Mouse (Mus musculus) thymus, postnatal 14 days (tissue): ENCODE measurements at regions not wholly inside any gene's neighbourhood (a gene's known extent, or its start where the extent isn't known, plus 50 kb on each side); places are given as distances from the start of the nearest gene placed in this dataset.
"Not testable (repeated sequence)": the region's sequence is repeated elsewhere in the genome, so short reads cannot be mapped to it uniquely, and the experiment has no call there.

Source experiments
- DNase-seq: peaks from one replicate; pipeline ENCODE4 v3.0.0; 2021

DNA sequence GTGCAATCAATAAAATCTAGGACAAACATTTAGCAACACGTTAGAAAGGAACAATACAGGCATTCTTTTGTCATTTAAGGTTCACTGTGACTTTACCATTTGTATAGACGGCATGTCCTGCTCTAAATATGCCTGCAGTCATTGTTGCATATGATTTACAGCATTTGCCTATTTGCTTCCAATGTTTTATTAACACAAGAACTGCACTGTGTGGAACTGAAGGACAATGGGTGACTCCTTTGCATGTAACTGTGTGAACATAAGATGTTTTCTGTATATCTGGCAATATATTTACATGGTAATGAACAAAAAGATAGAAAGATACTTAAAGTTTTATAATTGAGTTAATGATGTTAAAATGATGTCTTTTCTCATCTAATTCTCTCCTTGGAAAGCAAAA is 57.1 kb downstream of the Pou4f1 start:
- no peak for DNase-seq

DNA sequence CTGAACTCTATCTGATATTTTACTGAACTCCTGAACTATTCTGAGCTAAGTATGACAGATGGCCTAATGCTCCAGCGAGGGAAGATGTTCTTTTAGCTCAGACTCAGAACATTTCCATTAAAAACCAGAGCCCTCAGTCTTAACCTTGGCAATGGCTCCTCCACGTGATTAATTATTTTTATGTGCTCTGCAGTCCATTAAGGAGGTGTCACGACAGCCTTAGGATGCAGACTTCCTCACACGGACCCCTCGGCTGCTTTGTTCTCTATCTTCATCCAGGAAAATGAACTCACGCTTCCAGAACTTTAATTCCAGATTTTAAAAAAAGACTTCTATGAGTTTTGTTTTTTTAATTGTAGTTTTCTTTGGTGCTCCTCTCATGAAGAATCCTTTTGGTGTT is 57.5 kb downstream of the Pou4f1 start:
- no peak for DNase-seq

DNA sequence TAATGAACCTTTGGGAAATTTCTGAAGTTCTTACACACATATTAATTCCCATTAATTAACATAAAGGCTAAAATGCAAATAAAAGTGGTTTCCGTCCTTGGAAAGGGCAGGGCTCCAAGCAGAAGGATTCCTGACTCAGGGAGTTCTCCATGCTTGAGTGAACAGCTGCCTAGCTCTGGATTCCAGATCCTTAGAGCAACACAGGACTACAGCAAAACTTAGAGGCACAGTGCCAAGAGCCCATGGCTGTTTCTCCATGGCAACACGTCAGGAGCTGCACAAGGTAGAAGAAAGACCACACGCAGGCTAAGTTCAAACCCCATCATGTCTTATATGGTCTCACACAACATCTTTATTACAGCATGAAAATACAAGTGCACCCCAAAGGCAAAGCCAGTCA is 61.7 kb downstream of the Pou4f1 start:
- no peak for DNase-seq

DNA sequence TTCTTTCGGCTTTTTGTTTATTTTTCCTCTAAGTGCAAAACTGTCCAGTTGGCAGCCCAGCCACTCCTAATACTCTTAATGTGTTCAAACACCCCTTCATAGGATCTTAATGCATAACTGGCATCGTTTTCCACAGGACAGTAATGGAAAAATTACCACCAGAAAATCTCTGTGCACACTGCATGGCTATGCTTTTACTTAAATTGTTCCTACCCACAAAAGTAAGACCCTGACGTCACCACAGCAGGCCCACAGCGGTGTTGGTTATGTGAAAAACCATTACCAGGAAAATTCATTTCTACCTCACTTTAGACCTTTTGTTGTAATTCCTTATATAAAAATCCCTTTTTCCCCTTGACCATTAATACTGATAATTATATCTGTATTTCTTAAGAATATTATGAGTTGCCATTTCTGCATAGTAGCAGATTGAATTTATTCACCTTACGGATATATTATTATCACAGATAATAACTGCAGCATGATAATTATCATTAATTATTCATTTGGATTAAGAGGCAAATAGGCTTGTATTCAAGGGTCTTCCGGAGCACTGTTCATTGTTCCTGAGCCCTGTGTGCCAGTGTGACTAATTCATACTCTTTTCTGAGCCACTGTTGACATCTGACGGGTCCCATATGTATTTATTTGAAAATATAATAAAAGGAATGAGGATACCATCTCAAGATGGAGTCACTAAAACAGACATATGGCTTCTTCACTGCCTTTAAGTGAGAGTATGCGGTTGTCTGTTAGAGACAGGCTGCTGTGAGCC is 78.3 kb downstream of the Pou4f1 start:
- no peak for DNase-seq

DNA sequence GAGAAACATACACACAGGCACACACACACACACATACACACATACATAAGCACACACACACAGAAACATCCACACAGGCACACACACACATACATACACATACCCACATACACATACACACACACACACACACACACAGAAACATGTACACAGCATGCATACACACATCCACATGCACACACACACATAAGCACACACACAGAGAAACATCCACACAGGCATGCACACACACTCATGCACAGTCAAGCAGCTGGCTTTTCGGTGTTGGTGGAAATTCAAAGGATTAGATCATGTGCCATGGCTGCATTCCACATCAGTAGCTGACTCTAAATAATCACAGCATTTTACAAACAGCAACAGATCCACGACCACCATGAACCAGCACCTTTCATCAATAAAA is 78.9 kb downstream of the Pou4f1 start:
- DNase-seq: no peak

DNA sequence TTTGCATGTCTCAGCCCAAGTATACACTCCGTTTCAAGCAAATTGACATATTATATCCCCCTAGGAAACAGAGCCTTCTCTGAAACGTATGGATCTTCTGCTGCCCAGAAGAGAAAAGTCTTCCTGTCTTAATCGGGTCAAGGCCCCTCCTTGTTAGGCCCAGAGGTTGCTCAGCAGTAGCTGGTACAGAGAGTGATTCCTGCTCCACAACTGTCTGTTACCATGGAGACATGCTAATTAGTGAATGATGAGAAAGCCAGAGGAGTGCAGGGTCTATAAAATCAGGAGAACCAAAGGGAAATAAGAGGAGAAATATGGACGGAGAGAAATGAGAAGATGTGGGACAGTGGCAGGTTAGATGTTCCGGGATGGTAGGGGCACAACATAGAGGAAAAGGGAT is 86.8 kb downstream of the Pou4f1 start:
- DNase-seq: no peak

DNA sequence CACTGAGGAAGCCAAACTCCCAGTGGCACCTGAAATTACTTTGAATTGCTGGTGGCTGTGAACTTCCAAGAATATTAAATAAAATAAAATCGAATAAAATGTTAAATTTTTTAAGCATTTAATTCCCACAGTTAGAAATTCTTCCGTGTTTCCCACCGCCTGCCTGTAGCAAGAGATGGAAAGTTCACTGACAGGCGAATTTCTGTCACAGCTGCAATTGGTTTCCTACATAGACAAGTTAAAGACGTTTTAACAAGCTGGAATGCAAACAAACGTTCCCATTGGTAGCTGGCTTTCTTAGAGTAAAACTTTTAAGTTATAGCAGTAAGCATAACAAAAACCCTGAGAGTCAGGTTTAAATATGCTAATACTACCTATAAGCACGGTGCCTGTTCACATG is 95.0 kb downstream of the Pou4f1 start:
- no peak for DNase-seq

DNA sequence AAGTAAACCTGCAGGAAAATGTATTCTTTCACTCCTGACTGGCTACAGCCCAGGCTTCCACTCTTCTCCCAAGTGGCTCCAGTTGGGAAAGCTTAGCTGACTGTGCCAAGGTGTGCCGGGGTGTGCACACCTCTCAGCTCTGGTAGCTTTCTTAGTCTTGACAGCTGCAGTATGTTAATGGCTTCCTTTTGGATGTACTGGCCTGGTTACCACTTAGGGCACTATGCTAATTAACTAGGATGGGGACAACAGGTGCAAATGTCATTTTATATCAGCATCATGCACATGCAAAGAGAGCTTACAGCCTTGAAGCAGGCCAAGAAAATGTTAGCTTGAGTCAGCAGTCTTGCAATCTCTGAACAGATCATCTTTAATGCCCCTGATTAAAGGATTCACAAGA is 111.2 kb downstream of the Pou4f1 start:
- no peak for DNase-seq

DNA sequence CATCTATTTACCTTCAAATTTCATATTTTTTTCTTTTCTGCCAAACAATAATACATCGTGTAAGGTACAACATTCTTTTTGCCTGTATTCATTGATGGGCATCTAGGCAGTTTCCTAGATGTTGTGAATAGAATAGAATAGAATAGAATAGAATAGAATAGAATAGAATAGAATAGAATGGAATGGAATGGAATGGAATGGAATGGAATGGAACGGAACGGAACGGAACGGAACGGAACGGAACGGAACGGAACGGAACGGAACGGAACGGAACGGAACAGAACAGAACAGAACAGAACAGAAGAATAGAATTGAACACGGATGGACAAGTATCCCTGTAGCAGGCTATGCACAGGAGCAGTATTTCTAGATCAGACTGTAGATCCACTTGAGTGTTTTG is 131.0 kb downstream of the Pou4f1 start:
- DNase-seq: not testable (repeated sequence)

DNA sequence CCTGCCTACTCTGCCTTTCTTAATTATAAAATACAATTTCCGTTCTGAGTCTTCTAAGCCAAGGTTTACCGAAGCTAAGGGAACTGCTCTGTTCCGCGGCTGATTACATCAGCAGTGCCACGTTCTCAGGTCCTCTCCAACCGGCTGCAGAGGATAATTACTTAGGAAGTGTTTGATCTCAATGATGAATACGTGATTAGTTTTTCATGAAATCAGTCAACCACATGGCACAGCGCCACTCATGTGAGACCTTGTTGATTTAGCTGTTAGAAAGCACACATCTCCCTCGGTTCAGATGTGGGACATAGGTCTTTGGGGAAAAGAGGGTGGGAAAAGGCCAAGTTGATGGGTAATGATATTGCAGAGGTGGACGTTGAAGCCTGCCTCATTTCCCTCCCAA is 141.7 kb downstream of the Pou4f1 start:
- no peak for DNase-seq

DNA sequence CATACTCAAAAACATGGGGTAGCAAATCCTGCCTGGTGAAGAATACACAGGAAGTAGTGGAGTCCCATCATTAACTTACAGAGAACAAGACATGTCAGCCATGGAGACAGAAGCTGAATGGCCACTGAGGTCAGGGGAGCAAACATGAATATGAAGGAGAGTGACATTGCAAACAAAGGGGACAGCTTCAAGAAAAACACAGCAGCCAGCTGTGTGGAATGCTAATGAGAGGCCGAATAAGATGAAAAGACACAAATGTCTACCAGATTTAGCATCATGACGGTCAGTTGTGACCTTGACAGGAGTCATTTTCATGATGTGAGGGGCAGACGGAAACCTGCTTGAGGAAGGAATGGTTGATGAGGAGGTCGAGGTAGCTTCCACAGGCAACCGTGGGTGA is 167.7 kb downstream of the Pou4f1 start:
- DNase-seq: no peak

DNA sequence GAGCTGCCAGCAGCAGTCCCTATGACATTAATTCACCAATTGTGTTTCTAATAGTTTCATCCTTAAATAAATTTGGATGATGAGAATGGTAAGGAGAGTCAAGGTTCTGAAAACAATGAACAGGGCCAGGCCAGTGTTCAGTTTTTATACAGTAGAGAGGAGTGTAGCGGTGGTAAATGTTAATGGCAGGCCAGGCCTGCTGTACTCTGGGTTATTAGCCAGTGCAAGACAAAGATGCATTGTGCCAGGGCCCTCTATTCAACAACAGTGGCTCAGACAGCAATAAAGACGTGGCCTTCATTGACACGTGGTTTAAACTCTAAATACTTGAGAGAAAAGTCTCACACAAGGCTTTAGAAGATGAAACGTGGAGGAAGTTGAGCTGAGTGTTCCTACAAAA is 169.5 kb downstream of the Pou4f1 start:
- DNase-seq: no peak

DNA sequence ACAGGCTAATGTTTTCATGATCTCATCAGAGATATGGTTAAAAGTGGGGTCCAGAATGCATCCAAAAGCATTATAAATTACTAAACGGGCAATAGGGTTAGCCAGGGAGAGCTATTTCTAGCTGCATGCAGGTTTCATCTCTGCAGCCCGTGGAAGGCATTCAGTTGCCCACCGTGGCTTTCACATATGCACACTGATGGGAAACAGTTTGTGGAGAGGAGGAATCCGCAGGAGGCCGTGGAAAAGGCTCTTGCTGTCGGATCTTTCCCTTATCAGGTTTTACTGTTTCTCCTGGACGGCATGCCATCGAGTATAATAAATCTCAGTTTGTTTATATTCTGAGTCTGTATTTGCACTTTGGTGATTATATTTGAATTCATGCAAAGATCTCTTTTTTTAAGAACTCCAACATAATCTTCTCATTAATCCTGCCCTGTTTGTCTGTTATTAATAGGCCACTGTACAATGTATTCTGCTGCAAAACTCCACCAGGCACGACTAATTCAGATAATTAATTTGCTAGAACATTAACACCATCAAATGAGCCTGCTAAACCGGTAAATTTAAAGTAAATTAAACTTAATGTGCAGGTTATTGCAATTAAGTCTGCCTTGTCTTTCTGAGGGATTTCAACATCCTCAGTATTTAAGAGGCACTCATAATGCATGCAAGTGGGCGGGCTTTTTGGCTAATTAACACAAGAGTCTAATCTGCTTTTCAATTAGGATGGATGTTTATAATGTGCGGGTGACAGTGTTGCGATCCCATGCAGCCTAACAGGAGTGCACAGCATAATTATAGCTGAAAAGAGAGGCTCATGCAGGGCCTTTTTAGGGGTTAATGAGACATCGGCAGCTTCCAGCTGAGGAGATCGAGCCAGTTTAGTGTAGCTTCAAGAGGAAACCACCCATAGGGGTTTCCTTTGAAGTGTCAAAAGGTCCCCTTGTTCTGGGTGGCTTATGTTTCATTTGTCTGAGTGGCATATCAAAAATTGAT is 170.2 kb downstream of the Pou4f1 start:
- no peak for DNase-seq

DNA sequence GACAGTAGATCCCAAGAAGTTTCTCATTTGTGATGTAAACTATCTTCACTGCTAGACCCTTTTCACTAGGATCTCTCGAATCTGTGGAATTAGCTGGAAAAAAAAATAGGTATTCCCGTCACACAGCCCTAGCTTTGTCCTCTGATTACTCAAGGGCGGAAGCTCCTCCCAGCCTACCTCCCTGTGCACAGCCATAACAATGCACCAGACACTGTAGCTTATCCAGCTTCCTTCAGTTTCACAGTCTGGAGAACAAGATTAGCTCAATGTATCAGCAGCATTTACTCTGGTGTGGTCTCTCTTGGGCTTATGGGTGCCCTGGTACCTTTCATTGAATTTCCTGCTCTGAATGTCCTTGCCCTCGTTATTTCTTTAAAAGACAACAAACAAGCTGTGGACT is 174.0 kb downstream of the Pou4f1 start:
- DNase-seq: no peak

DNA sequence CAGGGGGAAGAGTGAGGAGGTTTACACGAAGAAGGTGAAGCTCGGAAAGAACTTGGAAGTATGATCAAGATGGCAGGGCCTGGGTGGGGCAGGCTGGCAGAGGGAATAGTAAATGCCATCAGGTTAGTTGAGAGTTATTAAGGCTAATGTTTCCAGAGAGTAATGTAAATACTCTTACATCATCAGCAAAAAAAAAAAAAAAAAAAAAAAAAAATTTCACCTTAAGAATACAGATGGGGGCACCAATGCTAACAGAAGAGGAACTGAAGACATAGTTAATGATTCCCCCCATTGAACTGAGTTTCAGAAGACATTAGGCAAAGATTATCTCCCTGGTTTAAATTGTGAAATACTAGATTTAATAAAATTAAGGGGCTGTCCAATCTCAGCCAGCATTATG is 174.7 kb downstream of the Pou4f1 start:
- no peak for DNase-seq

DNA sequence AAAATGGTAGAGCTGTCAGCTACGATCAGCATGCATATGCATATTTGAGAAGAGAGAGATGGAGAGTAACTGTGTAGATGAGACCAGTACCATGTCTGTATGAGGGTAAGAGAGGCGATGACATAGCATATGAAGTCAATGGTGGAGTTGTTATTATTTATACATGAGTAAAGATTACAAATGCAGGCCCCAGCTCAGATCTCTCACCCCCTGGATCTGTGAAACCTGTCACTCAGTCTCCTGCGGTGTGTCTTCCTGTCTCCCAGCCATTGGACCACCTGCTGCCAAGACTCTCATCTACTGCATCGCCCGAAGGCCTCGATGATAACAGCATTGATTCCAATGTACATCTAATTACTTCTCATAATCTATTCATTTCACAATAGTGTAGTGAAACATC is 187.4 kb downstream of the Pou4f1 start:
- no peak for DNase-seq

DNA sequence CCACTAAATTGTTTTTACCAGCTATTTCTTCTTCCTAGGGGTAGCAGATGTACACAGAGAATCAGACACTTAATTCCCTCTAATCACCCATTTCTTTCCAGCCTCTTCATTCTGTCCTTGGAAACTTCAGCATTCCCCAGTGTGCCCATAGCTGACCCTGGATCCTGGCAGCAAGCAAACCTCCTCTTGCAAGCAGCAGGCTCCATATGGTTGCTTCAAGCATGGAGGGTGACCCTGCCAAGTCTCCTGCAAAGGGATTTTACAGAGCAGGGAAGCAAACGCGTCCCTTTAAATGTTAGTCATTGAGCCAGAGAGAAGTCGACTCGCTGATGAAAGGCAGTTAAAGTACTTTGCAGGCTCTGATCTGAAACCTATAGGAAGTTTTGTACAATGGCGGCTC is 187.9 kb downstream of the Pou4f1 start:
- DNase-seq: no peak

DNA sequence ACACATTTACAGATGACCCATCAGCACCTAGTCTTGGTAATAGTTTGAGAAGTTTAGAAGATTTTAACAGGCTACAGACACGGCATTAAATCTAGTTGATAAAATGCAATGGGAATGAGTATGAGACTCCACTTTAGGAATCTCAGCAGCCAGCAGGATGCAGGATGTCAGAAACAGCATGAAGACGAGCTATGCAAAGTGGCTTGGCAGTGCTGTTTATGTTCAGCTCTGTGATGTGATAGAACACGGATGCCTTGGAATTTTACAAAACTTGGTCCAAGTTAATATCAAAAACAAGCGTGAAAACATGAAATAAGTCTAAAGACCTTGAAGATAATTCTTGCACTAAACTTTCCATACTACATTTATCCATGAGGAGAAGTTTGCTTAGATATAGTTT is 193.0 kb downstream of the Pou4f1 start:
- no peak for DNase-seq

DNA sequence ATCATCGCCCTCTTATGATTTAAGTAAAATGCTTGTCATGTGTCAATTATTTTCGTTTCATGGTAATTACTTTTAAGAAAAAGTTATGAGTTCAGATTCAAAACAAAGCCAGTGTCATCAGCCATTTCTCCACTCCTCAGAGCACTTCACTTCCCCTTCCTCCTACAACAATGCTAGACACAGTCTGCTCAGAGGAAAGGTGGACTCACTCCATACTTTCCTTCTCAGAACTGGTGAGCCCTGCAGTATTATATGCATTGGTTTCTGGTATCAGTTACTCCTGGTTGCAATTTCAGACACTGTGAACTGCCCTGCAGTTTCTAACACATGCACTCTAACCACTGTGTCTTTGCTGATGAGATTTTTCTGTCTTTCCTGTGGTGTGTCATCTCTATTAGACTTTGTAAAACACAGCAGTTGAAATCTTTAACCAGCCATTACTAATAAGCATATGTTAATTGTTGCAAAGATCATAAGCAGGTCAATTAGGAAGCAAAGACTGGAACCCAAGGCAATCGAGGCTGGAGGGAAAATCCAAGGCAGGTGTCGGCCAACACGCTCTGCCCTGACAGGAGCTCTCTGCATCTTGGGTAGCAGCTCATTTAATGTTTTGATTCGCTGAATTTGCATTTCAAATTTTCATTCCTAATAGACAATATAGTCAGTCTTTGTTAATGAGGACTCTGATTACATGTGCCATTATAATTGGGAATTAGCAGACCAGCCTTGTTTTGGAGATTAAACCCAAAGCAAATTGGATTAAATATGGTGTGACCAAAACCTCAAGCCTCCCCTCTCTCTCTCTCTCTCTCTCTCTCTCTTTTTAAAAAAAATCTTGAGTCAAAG is 202.7 kb downstream of the Pou4f1 start:
- DNase-seq: no peak

DNA sequence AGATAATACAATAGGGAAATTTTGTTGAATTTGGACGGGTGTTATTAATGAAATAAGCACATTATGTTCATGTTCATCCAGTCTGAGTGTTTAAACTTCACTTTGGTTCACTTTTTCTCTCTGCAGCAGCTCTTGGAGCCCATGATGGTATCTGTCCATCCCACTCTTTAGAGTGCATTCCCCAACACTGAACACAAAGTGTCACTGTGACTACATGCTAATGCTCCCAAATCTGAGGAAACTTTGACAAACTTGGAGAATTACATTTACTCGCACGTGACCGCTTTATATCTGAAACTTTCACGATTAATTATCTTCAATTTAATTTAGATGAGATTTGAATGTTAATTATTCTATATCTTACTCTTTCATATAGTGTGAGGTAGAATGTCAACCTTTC is 250.8 kb downstream of the Pou4f1 start:
- DNase-seq: no peak

DNA sequence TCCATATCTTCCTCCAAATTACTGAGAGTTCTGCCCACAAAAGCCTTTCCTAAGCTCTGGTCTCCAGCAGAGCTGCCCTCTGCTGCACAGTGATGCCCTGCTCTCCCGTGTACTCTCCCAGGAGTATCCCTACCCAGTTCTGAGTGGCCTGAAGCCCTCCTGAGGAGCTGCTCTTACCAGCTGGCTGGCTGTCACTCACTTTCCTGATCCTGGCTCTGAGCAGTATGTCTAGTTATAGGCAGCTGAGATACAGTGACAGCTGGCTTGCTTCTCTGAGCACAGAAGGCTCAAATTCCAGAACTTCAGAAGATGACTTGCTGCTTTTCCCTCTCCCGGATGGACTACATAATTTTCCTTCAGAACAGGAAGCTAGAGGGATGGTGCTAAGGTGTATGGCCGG is 257.1 kb downstream of the Pou4f1 start:
- no peak for DNase-seq

DNA sequence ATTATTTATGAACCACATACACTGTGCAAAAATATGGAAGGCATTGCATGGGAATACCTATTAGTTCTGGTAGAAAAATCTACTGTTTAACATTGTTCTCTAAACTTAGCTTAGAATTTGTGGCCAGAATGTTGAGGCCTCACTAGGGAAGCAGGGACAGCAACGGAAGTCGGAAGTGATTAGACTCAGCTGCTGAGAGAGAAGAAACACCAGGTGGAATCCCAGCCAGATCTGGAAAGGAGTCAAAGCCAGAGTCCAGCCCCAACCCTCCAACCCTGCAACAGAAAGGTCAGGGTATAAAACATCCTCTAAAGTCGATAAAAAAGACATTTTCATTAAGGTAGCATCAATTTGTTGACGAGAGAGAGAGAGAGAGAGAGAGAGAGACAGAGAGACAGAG is 258.9 kb downstream of the Pou4f1 start:
- no peak for DNase-seq
